Mouse (Mus musculus) ES-CJ7 (cell line): ENCODE results near the gene Rpf2.
A peak's percentile ranks its signal among the peaks of the same experiment; 100 is the strongest.

Source experiments
- DNase-seq: peaks from one replicate; pipeline ENCODE4 v3.0.0; 2011; ENCODE audit warnings: low read depth, low spot score

Gene Rpf2

GRCm38 (mm10) chr10:40249625-40250024 is 2.8 kb upstream of the Rpf2 start:
- peak; percentile 27 for DNase-seq

- DNase-seq, result no peak
These were observed 405 bp upstream of the Rpf2 start for GRCm38 (mm10) chr10:40247166-40247716.

GRCm38 (mm10) chr10:40237826-40238225 is 9.0 kb downstream of the Rpf2 start:
- DNase-seq, result no peak

GRCm38 (mm10) chr10:40233241-40233640 is 13.6 kb downstream of the Rpf2 start:
- no peak for DNase-seq

GRCm38 (mm10) chr10:40232442-40232841 is 14.4 kb downstream of the Rpf2 start:
- no peak for DNase-seq

GRCm38 (mm10) chr10:40229725-40230124 is 17.1 kb downstream of the Rpf2 start:
- DNase-seq, result no peak

- DNase-seq, result no peak
These were observed 19.1 kb downstream of the Rpf2 start for GRCm38 (mm10) chr10:40227660-40228303.

- DNase-seq, result no peak
These were observed 28.0 kb downstream of the Rpf2 start for GRCm38 (mm10) chr10:40218874-40219273.

- DNase-seq, result peak; percentile 95
These were observed 34.2 kb downstream of the Rpf2 start for GRCm38 (mm10) chr10:40212443-40213169.

GRCm38 (mm10) chr10:40195001-40195400 is 51.8 kb downstream of the Rpf2 start:
- DNase-seq, result no peak

GRCm38 (mm10) chr10:40192010-40192935 is 54.6 kb downstream of the Rpf2 start:
- no peak for DNase-seq

GRCm38 (mm10) chr10:40191338-40191979 is 55.4 kb downstream of the Rpf2 start:
- no peak for DNase-seq

GRCm38 (mm10) chr10:40190871-40191270 is 56.0 kb downstream of the Rpf2 start:
- no peak for DNase-seq

- DNase-seq, result no peak
These were observed 57.1 kb downstream of the Rpf2 start for GRCm38 (mm10) chr10:40189689-40190088.

- DNase-seq, result no peak
These were observed 58.0 kb downstream of the Rpf2 start for GRCm38 (mm10) chr10:40188831-40189230.

- DNase-seq, result no peak
These were observed 60.9 kb downstream of the Rpf2 start for GRCm38 (mm10) chr10:40185956-40186355.

- no peak for DNase-seq
These were observed 66.8 kb downstream of the Rpf2 start for GRCm38 (mm10) chr10:40180011-40180410.

- peak; percentile 15 for DNase-seq
These were observed 67.7 kb downstream of the Rpf2 start for GRCm38 (mm10) chr10:40179142-40179541.

- no peak for DNase-seq
These were observed 69.4 kb downstream of the Rpf2 start for GRCm38 (mm10) chr10:40177323-40177962.
